Mouse (Mus musculus) hindbrain, embryonic 10.5 days (tissue): Measurements from ENCODE around the gene Vangl2. TPM values are rescaled to one million over a fixed set of nuclear protein-coding genes. Genes with fewer than 3 reads are reported as not detected.
A peak's percentile ranks its signal among the peaks of the same experiment; 100 is the strongest.

Experiments
- DNase-seq: peaks from one replicate; pipeline ENCODE4 v3.0.0-alpha.2; 2017; ENCODE audit warnings: low spot score
- H3K27ac ChIP-seq: fragments of 300-500 bp; sonication (generic); 2 replicates; pipeline ENCODE4 v1.5.1; 2016; ENCODE audit warnings: mild to moderate bottlenecking, moderate library complexity
- H3K27me3 ChIP-seq: fragments of 300-500 bp; sonication (generic); 2 replicates; pipeline ENCODE4 v1.6.1; 2016; ENCODE audit warnings: mild to moderate bottlenecking; ENCODE audit not compliant: poor library complexity, insufficient read depth, severe bottlenecking
- H3K36me3 ChIP-seq: fragments of 300-500 bp; sonication (generic); 2 replicates; pipeline ENCODE4 v1.6.1; 2016; ENCODE audit warnings: mild to moderate bottlenecking, moderate library complexity
- H3K4me1 ChIP-seq: fragments of 300-500 bp; sonication (generic); replicated peaks from 2 replicates; pipeline ENCODE4 v1.6.1; 2016; ENCODE audit warnings: mild to moderate bottlenecking
- H3K4me3 ChIP-seq: fragments of 300-500 bp; sonication (generic); 2 replicates; pipeline ENCODE4 v1.5.1; 2016; ENCODE audit warnings: mild to moderate bottlenecking, moderate library complexity
- H3K9me3 ChIP-seq: fragments of 300-500 bp; sonication (generic); 2 replicates; pipeline ENCODE4 v1.6.1; 2016; ENCODE audit warnings: mild to moderate bottlenecking, moderate library complexity
- WGBS: fragments of 180-500 bp; shearing (Covaris S2); methylation state at CpG from one replicate; pipeline ENCODE4 v1.1.7; 2016; 5-methylcytosine and 5-hydroxymethylcytosine counted together
- polyA plus RNA-seq: library from polyadenylated mRNA; unstranded; fragments of >200 nt; fragmentation: Nextera tagmentation; extraction: Ambion mirVana; gene quantifications from 2 replicates; pipeline ENCODE4 v1.2.1, GENCODE M21; 2016

Vangl2 gene
- 46.0 and 72.6 TPM in 2 replicates for polyA plus RNA-seq

DNA sequence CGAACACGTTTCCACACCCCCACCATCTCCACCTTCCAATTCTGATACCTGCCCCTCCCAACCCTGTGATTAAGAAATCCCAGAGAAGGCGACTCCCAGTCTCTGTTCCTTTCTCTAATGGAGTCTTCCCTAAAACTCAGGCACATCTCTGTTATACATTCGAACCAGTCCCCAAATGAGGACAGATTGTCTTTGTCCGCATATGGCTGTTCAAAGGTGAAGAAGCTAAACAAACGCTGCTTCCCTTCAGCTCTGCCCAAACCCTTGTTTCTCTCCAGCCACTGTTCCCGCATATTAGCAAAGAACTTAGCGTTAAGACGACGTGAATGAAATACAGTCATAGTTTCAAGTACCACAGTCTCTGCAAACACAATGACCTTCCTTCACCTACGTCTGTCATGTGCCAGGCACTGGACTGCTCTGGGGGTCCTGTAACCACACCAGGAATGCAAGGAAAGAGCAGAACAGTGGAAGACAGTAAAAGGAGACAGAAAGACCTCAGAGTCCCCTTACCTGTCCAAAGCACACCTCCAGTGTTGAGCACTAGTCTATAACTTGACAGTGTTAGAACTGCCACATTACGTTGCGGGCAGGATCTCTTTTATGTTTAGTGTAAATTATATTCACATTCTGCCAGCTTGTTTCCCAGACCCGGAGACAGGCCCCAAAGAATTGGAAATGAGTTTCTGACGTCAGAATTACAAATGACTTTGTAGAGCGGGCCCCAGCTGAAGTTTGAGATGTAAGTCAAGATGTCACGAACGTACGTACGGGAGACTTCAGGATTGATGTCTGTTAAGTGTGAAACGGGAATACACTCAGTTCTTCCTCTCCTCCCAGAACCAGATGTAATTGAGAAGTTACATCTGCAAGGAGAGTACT, at the start of gene Vangl2:
TSS of gene Vangl2 (minus strand) at position 51 of the 882 bp plus-strand sequence.
- peak; percentile 8 for DNase-seq
- H3K4me3 ChIP-seq: peak within 1 kb of the TSS; percentile 97
- H3K9me3 ChIP-seq: no peaks in the 10 kb centered on the region
- H3K36me3 ChIP-seq: peaks cover 8% of the 10 kb centered on the region
- H3K4me1 ChIP-seq: peaks cover 53% of the 10 kb centered on the region
- H3K27me3 ChIP-seq: no peaks in the 10 kb centered on the region
- 42% methylated on average over 21 of the region's 21 CpGs for WGBS
- peak within 1 kb of the TSS; percentile 99 for H3K27ac ChIP-seq

DNA sequence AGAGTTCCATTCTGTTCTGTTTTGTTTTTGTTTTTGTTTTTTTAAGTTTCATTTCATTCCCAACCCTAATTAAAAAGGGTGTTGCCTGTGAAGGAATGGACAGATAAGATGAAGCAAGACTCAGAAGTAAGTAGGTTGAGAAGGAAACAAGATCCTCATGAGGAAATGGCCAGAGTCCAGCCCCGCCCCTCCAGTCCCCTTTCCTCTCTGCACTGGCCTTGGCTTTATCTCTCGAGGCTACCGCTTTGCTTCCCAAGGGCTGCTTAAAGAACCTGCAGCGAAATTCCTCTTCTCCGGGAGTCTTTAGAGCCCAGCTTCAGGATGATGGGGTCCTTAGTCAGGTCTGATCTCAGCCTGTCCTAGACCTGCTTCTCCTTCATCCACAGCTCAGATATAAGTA, 49.7 kb upstream of the Vangl2 start:
- H3K36me3 ChIP-seq: peaks cover 78% of the 10 kb centered on the region
- no peak overlapping the region for H3K4me3 ChIP-seq
- H3K27ac ChIP-seq: no peak overlapping the region
- H3K4me1 ChIP-seq: peaks cover 11% of the 10 kb centered on the region
- H3K9me3 ChIP-seq: no peaks in the 10 kb centered on the region
- DNase-seq: no peak
- H3K27me3 ChIP-seq: no peaks in the 10 kb centered on the region
- WGBS: 79% methylated on average over 5 of the region's 5 CpGs

DNA sequence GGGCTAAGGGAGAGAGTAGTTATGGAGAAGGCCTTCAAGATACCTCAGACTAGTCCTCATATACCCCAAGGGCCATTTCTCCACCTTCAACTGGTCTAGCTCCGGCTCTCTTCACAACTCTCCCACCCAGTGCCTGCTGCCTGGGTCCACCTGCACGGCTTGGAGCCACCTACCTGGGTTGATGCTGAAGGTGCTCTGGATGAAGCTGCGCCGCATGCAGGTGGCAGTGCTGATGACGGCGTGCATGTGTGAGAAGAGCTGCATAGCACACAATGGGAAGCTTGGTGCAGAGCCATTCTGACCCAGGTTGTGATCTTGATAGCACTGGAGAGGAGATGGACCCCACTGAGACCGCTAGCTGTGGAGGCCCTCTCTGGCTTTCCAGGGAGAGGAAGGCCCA, 44.4 kb upstream of the Vangl2 start:
- 0 out of 2 replicates have a peak overlapping the region, but pooled peaks have one; percentile 64 for H3K27ac ChIP-seq
- 0 out of 2 replicates have a peak, but pooled peaks cover 13% of the 10 kb centered on the region for H3K4me1 ChIP-seq
- H3K9me3 ChIP-seq: no peaks in the 10 kb centered on the region
- WGBS: 94% methylated on average over 7 of the region's 7 CpGs
- DNase-seq: no peak
- H3K4me3 ChIP-seq: no peak overlapping the region
- no peaks in the 10 kb centered on the region for H3K27me3 ChIP-seq
- peaks cover 100% of the 10 kb centered on the region for H3K36me3 ChIP-seq

DNA sequence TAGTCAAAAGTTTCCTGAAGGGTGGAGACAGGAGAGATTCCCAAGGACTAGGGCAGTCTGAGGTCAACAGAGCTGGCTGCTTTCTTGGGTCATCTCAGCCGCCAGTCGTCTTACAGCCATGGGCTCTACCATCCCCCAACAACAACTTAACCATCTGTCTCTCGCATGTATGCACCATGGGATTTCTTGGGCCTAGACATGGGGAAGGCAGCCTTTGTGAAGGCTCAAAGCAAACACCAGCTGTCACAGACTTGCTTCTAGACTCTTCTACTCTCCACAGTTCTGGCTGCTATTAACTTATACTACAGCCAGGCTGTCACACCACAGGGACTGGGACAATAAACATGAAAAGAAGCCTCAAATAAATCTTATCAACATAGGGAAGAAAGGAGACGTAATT, 43.3 kb upstream of the Vangl2 start:
- Histone ChIP-seq H3K4me3 (no peak overlapping the region), H3K4me1 (0 out of 2 replicates have a peak, but pooled peaks cover 13% of the 10 kb centered on the region), H3K36me3 (peaks cover 100% of the 10 kb centered on the region), H3K27me3 (no peaks in the 10 kb centered on the region), H3K9me3 (no peaks in the 10 kb centered on the region), H3K27ac (peak overlapping the region; percentile 64)
- no peak for DNase-seq
- 64% methylated on average over 4 of the region's 4 CpGs for WGBS

DNA sequence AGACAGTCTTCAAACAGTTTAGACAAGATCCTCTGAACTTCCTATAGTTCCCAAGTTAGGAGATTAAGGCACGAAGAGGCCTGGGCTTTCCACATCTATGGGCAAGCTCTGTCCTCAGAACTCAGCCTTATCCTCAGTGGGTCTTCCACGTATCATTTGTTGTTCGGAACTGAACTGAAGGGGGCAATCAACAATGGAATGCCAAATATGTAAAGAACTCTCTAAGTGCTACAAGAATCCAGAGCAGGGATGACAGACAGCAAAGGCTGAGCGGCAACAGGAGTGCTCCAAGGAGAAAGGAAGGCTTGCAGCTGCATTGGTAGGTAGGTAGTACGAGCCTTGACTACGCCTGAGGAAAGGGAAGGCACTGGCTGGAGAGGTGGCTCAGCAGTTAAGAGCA, 42.0 kb upstream of the Vangl2 start:
- WGBS: 76% methylated on average over 6 of the region's 6 CpGs
- H3K4me3 ChIP-seq: no peak overlapping the region
- H3K27me3 ChIP-seq: no peaks in the 10 kb centered on the region
- H3K9me3 ChIP-seq: no peaks in the 10 kb centered on the region
- peaks cover 20% of the 10 kb centered on the region for H3K4me1 ChIP-seq
- H3K27ac ChIP-seq: no peak overlapping the region
- DNase-seq: no peak
- H3K36me3 ChIP-seq: peaks cover 100% of the 10 kb centered on the region

GRCm38 (mm10) chr1:172064613-172065141, 36.4 kb upstream of the Vangl2 start:
- Histone ChIP-seq H3K36me3 (peaks cover 59% of the 10 kb centered on the region), H3K4me1 (peaks cover 55% of the 10 kb centered on the region), H3K27ac (peak overlapping the region; percentile 75), H3K27me3 (no peaks in the 10 kb centered on the region), H3K4me3 (no peak overlapping the region), H3K9me3 (no peaks in the 10 kb centered on the region)
- no peak for DNase-seq
- 66% methylated on average over 13 of the region's 13 CpGs for WGBS

DNA sequence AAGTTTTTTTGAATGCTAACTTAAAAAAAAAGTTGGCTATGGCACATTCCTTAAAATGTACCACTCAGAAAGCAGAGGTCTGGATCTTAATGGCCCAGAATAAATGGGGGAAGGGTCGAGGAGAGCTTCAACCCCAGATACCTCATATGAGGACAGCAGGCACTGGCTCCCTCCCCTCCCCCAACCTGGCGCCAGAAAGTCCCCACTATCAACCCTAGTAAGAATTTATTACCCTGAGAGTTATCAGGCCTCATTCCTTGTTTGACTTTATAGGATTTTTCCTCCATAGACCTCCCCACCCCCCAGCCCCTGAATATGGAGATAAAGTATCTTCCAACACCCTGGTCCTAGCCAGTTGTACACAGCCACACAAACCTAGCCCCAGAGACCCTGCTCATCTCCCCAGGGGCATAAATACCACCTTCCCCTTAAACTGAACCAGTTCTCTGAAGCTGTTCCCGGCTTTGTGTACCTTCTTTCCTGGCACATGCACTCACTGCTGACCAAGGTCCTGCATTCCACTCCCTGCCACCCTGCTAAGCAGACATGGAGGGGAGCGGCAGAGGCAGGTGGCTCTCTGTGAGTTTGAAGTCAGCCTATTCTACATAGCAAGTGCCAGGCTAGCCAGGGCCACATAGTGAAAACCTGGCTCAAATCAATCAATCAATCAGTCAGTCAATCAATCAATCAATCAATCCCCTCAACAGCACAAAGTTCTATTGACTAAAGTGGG, 35.2 kb upstream of the Vangl2 start:
- Histone ChIP-seq H3K4me3 (no peak overlapping the region), H3K27me3 (no peaks in the 10 kb centered on the region), H3K4me1 (peaks cover 68% of the 10 kb centered on the region), H3K36me3 (peaks cover 47% of the 10 kb centered on the region), H3K9me3 (no peaks in the 10 kb centered on the region), H3K27ac (peak overlapping the region; percentile 75)
- WGBS: 65% methylated on average over 4 of the region's 4 CpGs
- DNase-seq: no peak

GRCm38 (mm10) chr1:172062101-172062500, 33.9 kb upstream of the Vangl2 start:
- peak overlapping the region; percentile 88 for H3K27ac ChIP-seq
- no peak overlapping the region for H3K4me3 ChIP-seq
- H3K27me3 ChIP-seq: 0 out of 2 replicates have a peak, but pooled peaks cover 4% of the 10 kb centered on the region
- peaks cover 33% of the 10 kb centered on the region for H3K36me3 ChIP-seq
- 76% methylated on average over 2 of the region's 2 CpGs for WGBS
- peaks cover 81% of the 10 kb centered on the region for H3K4me1 ChIP-seq
- no peaks in the 10 kb centered on the region for H3K9me3 ChIP-seq
- DNase-seq: no peak

DNA sequence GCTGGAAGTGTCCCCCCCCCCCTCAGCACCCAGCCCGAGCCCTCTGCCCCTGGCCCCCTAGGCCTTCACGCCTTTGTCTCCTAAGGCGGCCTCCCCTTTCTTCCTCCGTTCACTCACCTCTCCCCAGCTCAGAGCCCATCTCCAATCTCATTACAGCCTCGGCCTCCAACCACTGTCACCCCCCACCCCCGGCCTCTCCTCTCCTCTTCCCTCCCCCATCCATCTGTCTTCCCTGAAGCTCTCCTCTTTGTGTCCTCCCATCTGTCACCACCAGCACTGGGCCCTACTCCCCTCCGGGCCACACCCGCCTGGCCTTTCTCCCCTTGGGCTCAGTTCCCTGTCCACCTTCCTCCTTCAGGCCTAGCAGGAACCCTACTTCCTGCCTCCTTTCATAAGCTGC, 33.0 kb upstream of the Vangl2 start:
- DNase-seq: peak; percentile 58
- WGBS: 24% methylated on average over 8 of the region's 8 CpGs

DNA sequence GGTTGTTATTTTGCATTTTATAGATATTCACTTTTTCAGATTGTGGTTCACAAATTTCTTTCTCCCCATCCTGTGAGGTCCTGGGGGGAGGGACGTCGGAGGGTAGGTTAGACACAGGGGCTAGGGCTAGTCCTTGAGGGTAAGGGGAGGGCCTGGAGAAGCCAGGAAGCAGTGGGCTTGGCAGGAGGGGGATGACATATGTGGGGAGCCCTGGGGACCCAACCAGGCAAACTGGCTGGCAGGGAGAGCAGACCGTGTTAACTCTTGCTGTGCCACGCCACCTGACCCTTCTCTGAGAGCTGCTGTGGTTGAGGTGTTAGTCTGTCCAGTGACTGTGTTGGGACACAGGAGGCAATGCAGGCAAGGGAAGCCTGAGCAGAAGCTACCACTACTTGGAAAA, 32.4 kb upstream of the Vangl2 start:
- peak overlapping the region; percentile 88 for H3K27ac ChIP-seq
- DNase-seq: no peak
- WGBS: 55% methylated on average over 4 of the region's 4 CpGs
- H3K4me1 ChIP-seq: peaks cover 90% of the 10 kb centered on the region
- H3K9me3 ChIP-seq: no peaks in the 10 kb centered on the region
- peaks cover 12% of the 10 kb centered on the region for H3K27me3 ChIP-seq
- peaks cover 19% of the 10 kb centered on the region for H3K36me3 ChIP-seq
- no peak overlapping the region for H3K4me3 ChIP-seq

More for the DNA sequence above, 33.0 kb upstream of the Vangl2 start:
- Histone ChIP-seq H3K27me3 (peaks cover 6% of the 10 kb centered on the region), H3K27ac (peak overlapping the region; percentile 88), H3K4me3 (no peak overlapping the region; the same call in 1 of the 2 replicates), H3K9me3 (no peaks in the 10 kb centered on the region), H3K36me3 (peaks cover 24% of the 10 kb centered on the region), H3K4me1 (peaks cover 87% of the 10 kb centered on the region)

DNA sequence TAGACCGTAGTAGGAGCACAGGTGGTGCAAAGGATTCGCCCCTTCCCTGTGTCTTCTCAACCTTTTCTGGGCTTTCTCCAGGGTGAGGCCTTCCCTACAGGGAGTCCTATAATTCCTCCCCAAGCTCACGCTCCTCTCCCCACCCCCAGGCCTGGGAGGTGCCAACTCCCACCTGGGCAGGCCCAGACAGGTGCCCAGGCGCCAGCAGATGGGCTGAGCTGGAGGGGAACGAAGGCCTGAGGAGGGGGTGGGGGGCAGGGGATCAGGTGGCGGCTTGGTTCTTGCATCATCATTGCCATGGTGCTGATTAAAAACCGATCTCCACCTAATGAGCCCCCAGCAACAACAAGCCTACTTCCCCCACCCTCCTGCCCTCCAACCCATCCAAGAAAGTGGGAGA, 30.6 kb upstream of the Vangl2 start:
- Histone ChIP-seq H3K9me3 (no peaks in the 10 kb centered on the region), H3K4me3 (no peak overlapping the region), H3K36me3 (peaks cover 6% of the 10 kb centered on the region), H3K4me1 (peaks cover 82% of the 10 kb centered on the region), H3K27me3 (peaks cover 30% of the 10 kb centered on the region), H3K27ac (peak overlapping the region; percentile 88)
- 60% methylated on average over 7 of the region's 7 CpGs for WGBS
- DNase-seq: no peak

GRCm38 (mm10) chr1:172058321-172058720, 30.1 kb upstream of the Vangl2 start:
- WGBS: 69% methylated on average over 6 of the region's 6 CpGs
- peak overlapping the region; percentile 59 for H3K4me3 ChIP-seq
- DNase-seq: no peak
- peaks cover 10% of the 10 kb centered on the region for H3K36me3 ChIP-seq
- peaks cover 35% of the 10 kb centered on the region for H3K27me3 ChIP-seq
- peak overlapping the region; percentile 88 for H3K27ac ChIP-seq
- peaks cover 82% of the 10 kb centered on the region for H3K4me1 ChIP-seq
- H3K9me3 ChIP-seq: no peaks in the 10 kb centered on the region
